Mouse (Mus musculus): ENCODE data around the gene Cmklr1.

DNA sequence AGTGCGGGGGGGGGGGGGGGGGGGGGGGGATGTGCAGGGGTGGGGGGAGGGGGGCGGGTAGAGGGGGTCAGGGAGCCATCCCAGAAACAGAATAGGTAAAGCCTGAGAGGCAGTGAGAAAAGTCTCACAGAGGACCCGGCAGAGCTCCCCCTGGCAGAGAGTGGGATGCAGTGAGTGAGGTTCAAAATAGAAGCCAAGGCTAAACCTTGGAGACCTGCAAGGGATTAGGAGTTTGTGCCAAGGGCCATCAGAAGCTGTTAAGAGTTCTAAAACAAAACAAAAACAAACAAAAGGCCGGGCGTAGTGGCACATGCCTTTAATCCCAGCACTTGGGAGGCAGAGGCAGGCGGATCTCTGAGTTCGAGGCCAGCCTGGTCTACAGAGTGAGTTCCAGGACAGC lies 27.3 kb upstream of the Cmklr1 start:
- no peak for TF ChIP-seq POLR2A (IDR thresholded peaks at IDR 0.05; ENCODE audit: low read depth, low read length)
- no peak for TF ChIP-seq CTCF (IDR thresholded peaks at IDR 0.05; ENCODE audit: borderline replicate concordance, insufficient read depth, low read length)

All from embryonic fibroblast, embryonic 13.5 days (primary cell).